Mouse (Mus musculus): ENCODE measurements at regions not wholly inside any gene's neighbourhood (a gene's known extent, or its start where the extent isn't known, plus 50 kb on each side); places are given as distances from the start of the nearest gene placed in this dataset.

GRCm38 (mm10) chr2:48733936-48734335 is 80.0 kb upstream of the Acvr2a start:
- no peak for TF ChIP-seq CTCF (IDR thresholded peaks at IDR 0.05)
- TF ChIP-seq EP300 (IDR thresholded peaks at IDR 0.05; ENCODE audit: insufficient read depth, low read depth, low read length): no peak
